Mouse (Mus musculus) midbrain, embryonic 14.5 days (tissue): ENCODE data around the gene Abcc8. TPM values are rescaled to one million over a fixed set of nuclear protein-coding genes. Genes with fewer than 3 reads are reported as not detected.
"Not testable (repeated sequence)": the region's sequence is repeated elsewhere in the genome, so short reads cannot be mapped to it uniquely, and the experiment has no call there.

Experiments used
- ATAC-seq: fragments of 200-750 bp; cut with Nextera tagmentation; 2 replicates; pipeline ENCODE4 v1.8.0; 2017; ENCODE audit warnings: moderate number of reproducible peaks, moderate library complexity; ENCODE audit not compliant: low FRiP score, low TSS enrichment
- DNase-seq: peaks from one replicate; pipeline ENCODE4 v3.0.0-alpha.2; 2015
- H3K27ac ChIP-seq: fragments of 300-500 bp; sonication (generic); replicated peaks from 2 replicates; pipeline ENCODE4 v1.5.1; 2014; ENCODE audit warnings: mild to moderate bottlenecking, low read depth, low read length, moderate library complexity
- H3K27me3 ChIP-seq: fragments of 300-500 bp; sonication (generic); 2 replicates; pipeline ENCODE4 v1.6.1; 2014; ENCODE audit warnings: low read length, control low read depth, mixed read lengths; ENCODE audit not compliant: control insufficient read depth, insufficient read depth
- H3K36me3 ChIP-seq: fragments of 300-500 bp; sonication (generic); 2 replicates; pipeline ENCODE4 v1.6.1; 2014; ENCODE audit warnings: low read length, control low read depth; ENCODE audit not compliant: control insufficient read depth, insufficient read depth
- H3K4me1 ChIP-seq: fragments of 300-500 bp; sonication (generic); 2 replicates; pipeline ENCODE4 v1.6.1; 2014; ENCODE audit warnings: mild to moderate bottlenecking, antibody characterized with exemption, low read length, control low read depth; ENCODE audit not compliant: control insufficient read depth, insufficient read depth
- H3K4me2 ChIP-seq: fragments of 300-500 bp; sonication (generic); 2 replicates; pipeline ENCODE4 v1.6.1; 2014; ENCODE audit warnings: mild to moderate bottlenecking, low read length, moderate library complexity
- H3K4me3 ChIP-seq: fragments of 300-500 bp; sonication (generic); replicated peaks from 2 replicates; pipeline ENCODE4 v1.5.1; 2014; ENCODE audit warnings: low read depth, low read length
- H3K9ac ChIP-seq: fragments of 300-500 bp; sonication (generic); replicated peaks from 2 replicates; pipeline ENCODE4 v1.6.1; 2014; ENCODE audit warnings: mild to moderate bottlenecking, low read length, moderate library complexity
- H3K9me3 ChIP-seq: fragments of 300-500 bp; sonication (generic); 2 replicates; pipeline ENCODE4 v1.6.1; 2016; ENCODE audit warnings: low read length, control low read depth, mixed read lengths; ENCODE audit not compliant: control insufficient read depth
- WGBS: fragments of 180-500 bp; shearing (Covaris S2); extraction: QIAGEN DNeasy Blood & Tissue Kit; methylation state at CpG from one replicate; pipeline ENCODE4 v1.1.7; 2014; 5-methylcytosine and 5-hydroxymethylcytosine counted together
- polyA plus RNA-seq: library from polyadenylated mRNA; unstranded; fragments of >200 nt; fragmentation: Nextera tagmentation; extraction: Ambion mirVana; gene quantifications from 2 replicates; pipeline ENCODE4 v1.2.1, GENCODE M21; 2014

Abcc8 gene
- polyA plus RNA-seq, 1 experiment from 2014 or later, result 3.0 TPM

GRCm38 (mm10) chr7:46204775-46205174 is 24.9 kb upstream of the Abcc8 start:
- Histone ChIP-seq H3K36me3 (no peaks in the 10 kb centered on the region), H3K27ac (no peak overlapping the region), H3K4me2 (no peak overlapping the region), H3K4me1 (no peaks in the 10 kb centered on the region), H3K9me3 (no peaks in the 10 kb centered on the region), H3K9ac (no peak overlapping the region), H3K4me3 (no peak overlapping the region), H3K27me3 (no peaks in the 10 kb centered on the region)
- no peak for DNase-seq
- WGBS, result 80% methylated on average over 6 of the region's 6 CpGs
- ATAC-seq, result no peak

GRCm38 (mm10) chr7:46204046-46204471 is 24.2 kb upstream of the Abcc8 start:
- Histone ChIP-seq H3K27ac (no peak overlapping the region), H3K27me3 (no peaks in the 10 kb centered on the region), H3K9ac (no peak overlapping the region), H3K4me1 (no peaks in the 10 kb centered on the region), H3K36me3 (no peaks in the 10 kb centered on the region), H3K9me3 (no peaks in the 10 kb centered on the region), H3K4me2 (no peak overlapping the region), H3K4me3 (no peak overlapping the region)
- peak; percentile 84 for DNase-seq
- WGBS, result 47% methylated on average over 11 of the region's 11 CpGs
- ATAC-seq, result no peak

GRCm38 (mm10) chr7:46201649-46202048 is 21.8 kb upstream of the Abcc8 start:
- Histone ChIP-seq H3K4me2 (0 out of 2 replicates have a peak overlapping the region, but pooled peaks have one; percentile 17), H3K4me1 (no peaks in the 10 kb centered on the region), H3K4me3 (no peak overlapping the region), H3K9me3 (no peaks in the 10 kb centered on the region), H3K27me3 (no peaks in the 10 kb centered on the region), H3K27ac (no peak overlapping the region), H3K9ac (0 out of 2 replicates have a peak overlapping the region, but pooled peaks have one; percentile 3), H3K36me3 (no peaks in the 10 kb centered on the region)
- DNase-seq (peak; percentile 54), ATAC-seq (0 out of 2 replicates have a peak, but pooled peaks have one; percentile 57)
- WGBS, result 9% methylated on average over 14 of the region's 14 CpGs

DNA sequence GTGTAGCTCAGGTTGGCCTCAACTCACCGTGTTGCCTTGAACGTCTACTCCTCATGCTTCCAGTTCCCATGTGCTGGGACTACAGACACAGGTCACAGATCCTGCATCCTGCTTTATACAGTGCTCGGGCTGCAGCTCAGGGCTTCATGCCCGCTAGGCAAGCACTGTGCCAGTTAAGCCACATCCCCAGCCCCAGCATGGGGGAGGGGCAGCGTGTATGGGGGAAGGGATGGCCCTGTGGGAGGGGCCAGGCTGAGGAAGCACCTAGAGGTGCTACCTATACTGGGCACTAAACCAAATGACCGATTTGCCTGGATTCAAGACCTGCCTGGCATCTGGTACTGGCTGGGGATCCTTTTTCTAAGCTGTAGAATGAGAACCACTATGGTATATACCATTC is 20.2 kb upstream of the Abcc8 start:
- Histone ChIP-seq H3K4me1 (no peaks in the 10 kb centered on the region), H3K9me3 (no peaks in the 10 kb centered on the region), H3K4me3 (no peak overlapping the region), H3K36me3 (no peaks in the 10 kb centered on the region), H3K4me2 (no peak overlapping the region), H3K9ac (no peak overlapping the region), H3K27me3 (no peaks in the 10 kb centered on the region), H3K27ac (no peak overlapping the region)
- no peak for ATAC-seq
- no peak for DNase-seq
- 67% methylated on average over 6 of the region's 6 CpGs for WGBS

DNA sequence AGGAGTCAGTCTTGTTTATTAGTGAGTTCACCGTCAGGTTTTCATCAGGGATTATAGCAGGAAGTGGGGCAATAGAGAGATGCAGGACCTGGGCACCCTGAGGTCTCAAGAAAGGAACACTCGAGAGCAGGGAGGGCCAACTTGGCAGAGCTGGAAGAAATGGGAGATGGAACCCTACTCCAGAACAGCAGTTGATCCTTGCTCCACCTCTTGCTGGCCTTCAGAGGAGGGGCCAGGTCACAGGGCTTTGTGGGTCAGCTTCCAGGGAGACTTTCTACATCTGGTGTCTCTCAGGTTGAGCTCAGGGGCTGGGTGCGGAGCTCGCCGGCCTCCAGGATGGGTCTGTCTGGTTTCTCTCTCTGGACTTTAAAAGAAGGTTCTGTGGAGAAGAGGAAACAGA is 15.5 kb upstream of the Abcc8 start:
- Histone ChIP-seq H3K4me3 (no peak overlapping the region), H3K4me1 (no peaks in the 10 kb centered on the region), H3K4me2 (no peak overlapping the region), H3K9ac (no peak overlapping the region), H3K27me3 (no peaks in the 10 kb centered on the region), H3K36me3 (no peaks in the 10 kb centered on the region), H3K27ac (no peak overlapping the region), H3K9me3 (no peaks in the 10 kb centered on the region)
- ATAC-seq (no peak), DNase-seq (no peak)
- WGBS, result 92% methylated on average over 5 of the region's 5 CpGs

GRCm38 (mm10) chr7:46184232-46184631 is 4.4 kb upstream of the Abcc8 start:
- Histone ChIP-seq H3K4me3 (no peak overlapping the region), H3K4me2 (no peak overlapping the region), H3K27me3 (peaks cover 18% of the 10 kb centered on the region), H3K27ac (no peak overlapping the region), H3K9me3 (no peaks in the 10 kb centered on the region), H3K9ac (no peak overlapping the region), H3K4me1 (0 out of 2 replicates have a peak, but pooled peaks cover 5% of the 10 kb centered on the region), H3K36me3 (no peaks in the 10 kb centered on the region)
- DNase-seq, result no peak
- no peak for ATAC-seq

DNA sequence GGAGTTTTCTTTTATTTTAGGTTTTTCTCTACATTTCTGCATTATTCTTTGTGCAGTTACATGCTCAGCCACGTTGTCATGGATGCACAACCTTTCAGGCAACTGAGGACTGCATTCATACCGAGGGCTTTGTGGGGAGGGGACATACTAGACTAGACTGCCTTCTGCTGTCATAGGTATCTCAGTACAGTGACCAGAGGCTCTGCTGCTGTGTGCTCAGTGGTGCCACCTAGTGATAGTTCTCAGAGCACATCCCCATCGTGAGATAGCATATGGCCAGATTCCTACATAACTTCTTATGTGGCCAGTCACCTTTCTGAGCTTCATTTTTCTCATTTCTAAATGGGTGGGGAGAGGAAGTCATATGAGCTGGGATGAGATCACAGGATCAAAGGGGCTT is 1.8 kb upstream of the Abcc8 start:
- H3K4me2 ChIP-seq, result no peak overlapping the region
- no peak overlapping the region for H3K4me3 ChIP-seq
- no peaks in the 10 kb centered on the region for H3K9me3 ChIP-seq
- H3K27me3 ChIP-seq, result peaks cover 28% of the 10 kb centered on the region
- H3K4me1 ChIP-seq, result 0 out of 2 replicates have a peak, but pooled peaks cover 5% of the 10 kb centered on the region
- H3K9ac ChIP-seq, result no peak overlapping the region
- peak; percentile 66; the same call in 1 of the 2 replicates for ATAC-seq
- 5% methylated on average over 3 of the region's 3 CpGs for WGBS
- no peak overlapping the region for H3K27ac ChIP-seq
- no peaks in the 10 kb centered on the region for H3K36me3 ChIP-seq
- peak; percentile 86 for DNase-seq

GRCm38 (mm10) chr7:46168980-46169379 is 10.9 kb downstream of the Abcc8 start:
- H3K36me3 ChIP-seq, DNase-seq, H3K27me3 ChIP-seq, H3K4me3 ChIP-seq, H3K4me1 ChIP-seq, ATAC-seq, H3K9me3 ChIP-seq, H3K4me2 ChIP-seq, H3K9ac ChIP-seq, H3K27ac ChIP-seq: not testable (repeated sequence)
- 91% methylated on average over 1 of the region's 1 CpGs for WGBS

DNA sequence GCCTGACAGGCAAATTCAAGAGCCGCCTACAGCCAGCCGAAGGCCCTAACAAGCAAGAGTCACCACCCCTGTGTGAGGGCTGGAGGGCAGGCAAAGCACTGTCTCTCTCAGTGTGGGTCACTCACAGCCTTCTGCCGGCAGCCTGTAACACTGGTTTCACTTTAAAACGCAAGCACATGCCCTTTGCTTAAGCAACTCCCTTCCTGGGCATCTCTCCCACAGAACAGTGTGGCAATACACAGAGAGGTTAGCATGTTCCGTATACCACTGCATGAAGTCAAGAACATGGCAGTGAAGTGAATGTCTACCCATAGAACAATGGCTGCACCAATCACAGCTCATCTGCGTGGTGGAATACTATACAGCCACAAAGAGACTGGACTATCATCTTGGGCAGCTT is 11.4 kb downstream of the Abcc8 start:
- Histone ChIP-seq H3K9me3 (no peaks in the 10 kb centered on the region), H3K4me1 (no peaks in the 10 kb centered on the region), H3K27ac (no peak overlapping the region), H3K4me3 (no peak overlapping the region), H3K27me3 (no peaks in the 10 kb centered on the region), H3K9ac (no peak overlapping the region), H3K4me2 (no peak overlapping the region), H3K36me3 (no peaks in the 10 kb centered on the region)
- WGBS, result 90% methylated on average over 6 of the region's 6 CpGs
- DNase-seq (no peak), ATAC-seq (no peak)
